Mouse (Mus musculus): ENCODE measurements at regions not wholly inside any gene's neighbourhood (a gene's known extent, or its start where the extent isn't known, plus 50 kb on each side); places are given as distances from the start of the nearest gene placed in this dataset.
"Not testable (repeated sequence)": the region's sequence is repeated elsewhere in the genome, so short reads cannot be mapped to it uniquely, and the experiment has no call there.

GRCm38 (mm10) chr12:115008434-115008833, 1039.1 kb upstream of the Zfp386 start:
- no peak for ATAC-seq
- no peaks in the 10 kb centered on the region for H3K36me3 ChIP-seq

GRCm38 (mm10) chr12:115012751-115013150, 1034.8 kb upstream of the Zfp386 start:
- no peak for ATAC-seq
- H3K27me3 ChIP-seq (replicated peaks) = no peaks in the 10 kb centered on the region
- no peak overlapping the region for H3K27ac ChIP-seq
- no peak overlapping the region for H3K9ac ChIP-seq
- peaks cover 3% of the 10 kb centered on the region; the same call in 1 of the 2 replicates for H3K9me3 ChIP-seq (replicated peaks)
- no peaks in the 10 kb centered on the region for H3K36me3 ChIP-seq
- 74% methylated on average over 3 of the region's 3 CpGs for WGBS (ENCODE audit: insufficient replicate concordance)
- no peaks in the 10 kb centered on the region for H3K4me1 ChIP-seq
- no peak overlapping the region for H3K4me3 ChIP-seq
- no peak overlapping the region for H3K4me2 ChIP-seq

More at GRCm38 (mm10) chr12:115008434-115008833, 1039.1 kb upstream of the Zfp386 start:
- Histone ChIP-seq H3K27ac (no peak overlapping the region), H3K9me3 (replicated peaks) (peaks cover 1% of the 10 kb centered on the region; the same call in 1 of the 2 replicates), H3K4me3 (no peak overlapping the region), H3K4me2 (no peak overlapping the region), H3K9ac (no peak overlapping the region), H3K4me1 (no peaks in the 10 kb centered on the region), H3K27me3 (replicated peaks) (no peaks in the 10 kb centered on the region)
- WGBS (ENCODE audit: insufficient replicate concordance) = 34% methylated on average over 2 of the region's 2 CpGs

GRCm38 (mm10) chr12:115023742-115024141, 1023.8 kb upstream of the Zfp386 start:
- Histone ChIP-seq H3K4me2 (no peak overlapping the region), H3K4me1 (no peaks in the 10 kb centered on the region), H3K36me3 (no peaks in the 10 kb centered on the region), H3K4me3 (no peak overlapping the region), H3K9me3 (replicated peaks) (0 out of 2 replicates have a peak, but pooled peaks cover 11% of the 10 kb centered on the region), H3K27ac (no peak overlapping the region), H3K9ac (no peak overlapping the region), H3K27me3 (replicated peaks) (no peaks in the 10 kb centered on the region)
- 69% methylated on average over 1 of the region's 1 CpGs for WGBS (ENCODE audit: insufficient replicate concordance)
- no peak for ATAC-seq

GRCm38 (mm10) chr12:115034438-115035129, 1012.9 kb upstream of the Zfp386 start:
- Histone ChIP-seq H3K27ac (no peak overlapping the region), H3K36me3 (no peaks in the 10 kb centered on the region), H3K9ac (no peak overlapping the region), H3K4me2 (no peak overlapping the region), H3K27me3 (replicated peaks) (no peaks in the 10 kb centered on the region), H3K4me1 (no peaks in the 10 kb centered on the region), H3K4me3 (no peak overlapping the region), H3K9me3 (replicated peaks) (0 out of 2 replicates have a peak, but pooled peaks cover 7% of the 10 kb centered on the region)
- 67% methylated on average over 3 of the region's 3 CpGs for WGBS (ENCODE audit: insufficient replicate concordance)
- no peak for ATAC-seq

- Histone ChIP-seq H3K4me1 (no peaks in the 10 kb centered on the region), H3K27ac (no peak overlapping the region), H3K9ac (no peak overlapping the region), H3K36me3 (no peaks in the 10 kb centered on the region), H3K9me3 (replicated peaks) (peaks cover 3% of the 10 kb centered on the region; the same call in 1 of the 2 replicates), H3K27me3 (replicated peaks) (no peaks in the 10 kb centered on the region), H3K4me3 (no peak overlapping the region), H3K4me2 (no peak overlapping the region)
- 56% methylated on average over 4 of the region's 4 CpGs for WGBS (ENCODE audit: insufficient replicate concordance)
- ATAC-seq = no peak
Measured at GRCm38 (mm10) chr12:115055080-115055479, 992.4 kb upstream of the Zfp386 start.

GRCm38 (mm10) chr12:115059954-115060353, 987.6 kb upstream of the Zfp386 start:
- not testable (repeated sequence) for H3K4me1 ChIP-seq; ATAC-seq; H3K27me3 ChIP-seq (replicated peaks); H3K36me3 ChIP-seq; H3K27ac ChIP-seq; H3K4me2 ChIP-seq; H3K4me3 ChIP-seq; H3K9ac ChIP-seq; H3K9me3 ChIP-seq (replicated peaks)

GRCm38 (mm10) chr12:115067251-115067650, 980.3 kb upstream of the Zfp386 start:
- H3K4me2 ChIP-seq = no peak overlapping the region
- H3K4me3 ChIP-seq = no peak overlapping the region
- 64% methylated on average over 2 of the region's 2 CpGs for WGBS (ENCODE audit: insufficient replicate concordance)
- ATAC-seq = no peak
- no peaks in the 10 kb centered on the region for H3K9me3 ChIP-seq (replicated peaks)
- no peaks in the 10 kb centered on the region for H3K27me3 ChIP-seq (replicated peaks)
- H3K36me3 ChIP-seq = no peaks in the 10 kb centered on the region
- H3K4me1 ChIP-seq = no peaks in the 10 kb centered on the region
- no peak overlapping the region for H3K9ac ChIP-seq
- no peak overlapping the region for H3K27ac ChIP-seq

GRCm38 (mm10) chr12:115091460-115091859, 956.1 kb upstream of the Zfp386 start:
- H3K27ac ChIP-seq; H3K36me3 ChIP-seq; H3K4me1 ChIP-seq; H3K9ac ChIP-seq; H3K4me3 ChIP-seq; H3K9me3 ChIP-seq (replicated peaks); H3K27me3 ChIP-seq (replicated peaks); ATAC-seq; H3K4me2 ChIP-seq: not testable (repeated sequence)
- WGBS (ENCODE audit: insufficient replicate concordance) = 46% methylated on average over 2 of the region's 2 CpGs

GRCm38 (mm10) chr12:115109742-115110141, 937.8 kb upstream of the Zfp386 start:
- ATAC-seq = no peak
- no peaks in the 10 kb centered on the region for H3K36me3 ChIP-seq
- no peak overlapping the region for H3K27ac ChIP-seq
- no peak overlapping the region for H3K4me2 ChIP-seq
- no peaks in the 10 kb centered on the region for H3K4me1 ChIP-seq
- no peaks in the 10 kb centered on the region for H3K27me3 ChIP-seq (replicated peaks)
- no peak overlapping the region for H3K4me3 ChIP-seq
- H3K9me3 ChIP-seq (replicated peaks) = 0 out of 2 replicates have a peak, but pooled peaks cover 7% of the 10 kb centered on the region
- H3K9ac ChIP-seq = no peak overlapping the region

GRCm38 (mm10) chr12:115119134-115119826, 928.2 kb upstream of the Zfp386 start:
- not testable (repeated sequence) for H3K9me3 ChIP-seq (replicated peaks); ATAC-seq
- 60% methylated on average over 4 of the region's 4 CpGs for WGBS (ENCODE audit: insufficient replicate concordance)

GRCm38 (mm10) chr12:115121259-115121658, 926.3 kb upstream of the Zfp386 start:
- no peak for ATAC-seq
- Histone ChIP-seq H3K27me3 (replicated peaks) (no peaks in the 10 kb centered on the region), H3K4me2 (no peak overlapping the region), H3K9me3 (replicated peaks) (peaks cover under 1% of the 10 kb centered on the region; the same call in 1 of the 2 replicates), H3K4me1 (no peaks in the 10 kb centered on the region), H3K27ac (no peak overlapping the region), H3K36me3 (no peaks in the 10 kb centered on the region), H3K4me3 (no peak overlapping the region), H3K9ac (no peak overlapping the region)
- 40% methylated on average over 1 of the region's 1 CpGs for WGBS (ENCODE audit: insufficient replicate concordance)

More at GRCm38 (mm10) chr12:115119134-115119826, 928.2 kb upstream of the Zfp386 start:
- H3K9ac ChIP-seq; H3K27me3 ChIP-seq (replicated peaks); H3K27ac ChIP-seq; H3K4me2 ChIP-seq; H3K4me1 ChIP-seq; H3K4me3 ChIP-seq; H3K36me3 ChIP-seq: not testable (repeated sequence)

GRCm38 (mm10) chr12:115121899-115122298, 925.6 kb upstream of the Zfp386 start:
- no peak for ATAC-seq
- no peak overlapping the region for H3K9ac ChIP-seq
- H3K4me2 ChIP-seq = no peak overlapping the region
- H3K4me1 ChIP-seq = no peaks in the 10 kb centered on the region
- peaks cover 6% of the 10 kb centered on the region; the same call in 1 of the 2 replicates for H3K9me3 ChIP-seq (replicated peaks)
- no peak overlapping the region for H3K27ac ChIP-seq
- H3K27me3 ChIP-seq (replicated peaks) = no peaks in the 10 kb centered on the region
- H3K4me3 ChIP-seq = no peak overlapping the region
- H3K36me3 ChIP-seq = no peaks in the 10 kb centered on the region
